Mouse (Mus musculus) embryonic fibroblast, embryonic 13.5 days (primary cell): ENCODE results near the gene Olfr1205. TPM values are rescaled to one million over a fixed set of nuclear protein-coding genes. Genes with fewer than 3 reads are reported as not detected.

Experiments used
- H3K27ac ChIP-seq: 2 replicates; pipeline ENCODE4 v1.5.1; 2012; ENCODE audit warnings: low read length, control low read depth, inconsistent platforms; ENCODE audit not compliant: insufficient read depth
- H3K4me1 ChIP-seq: 2 replicates; pipeline ENCODE4 v1.6.1; 2011; ENCODE audit warnings: low read length; ENCODE audit not compliant: control insufficient read depth, insufficient read depth
- H3K4me3 ChIP-seq: 2 replicates; pipeline ENCODE4 v1.5.1; 2011; ENCODE audit warnings: mild to moderate bottlenecking, control low read depth, low read length; ENCODE audit not compliant: insufficient read depth
- CTCF ChIP-seq: IDR thresholded peaks from 2 replicates; pipeline ENCODE4 v1.5.1; 2011; ENCODE audit warnings: mild to moderate bottlenecking, control low read depth, low read length, moderate library complexity, borderline replicate concordance; ENCODE audit not compliant: insufficient read depth
- POLR2A ChIP-seq: IDR thresholded peaks from 2 replicates; pipeline ENCODE4 v1.6.1; 2011; ENCODE audit warnings: low read depth, mild to moderate bottlenecking, control low read depth, low read length, moderate library complexity
- polyA plus RNA-seq: library from polyadenylated mRNA; stranded (reverse); fragments of >200 nt; gene quantifications from 2 replicates; pipeline ENCODE4 v1.2.4, GENCODE M21; 2011; ENCODE audit warnings: low read depth; ENCODE audit not compliant: missing spikeins, insufficient read length

Gene Olfr1205
- polyA plus RNA-seq, result not detected in 2 replicates

- TF ChIP-seq POLR2A, result no peak
- no peak for TF ChIP-seq CTCF
- no peak within 1 kb of the TSS for H3K27ac ChIP-seq
- no peak within 1 kb of the TSS for H3K4me3 ChIP-seq
- no peaks in the 10 kb centered on the region for H3K4me1 ChIP-seq
These were observed at the start of gene Olfr1205 for GRCm38 (mm10) chr2:88829437-88829836. Gene Olfr1205, plus strand, starts transcription at chr2:88829737.

DNA sequence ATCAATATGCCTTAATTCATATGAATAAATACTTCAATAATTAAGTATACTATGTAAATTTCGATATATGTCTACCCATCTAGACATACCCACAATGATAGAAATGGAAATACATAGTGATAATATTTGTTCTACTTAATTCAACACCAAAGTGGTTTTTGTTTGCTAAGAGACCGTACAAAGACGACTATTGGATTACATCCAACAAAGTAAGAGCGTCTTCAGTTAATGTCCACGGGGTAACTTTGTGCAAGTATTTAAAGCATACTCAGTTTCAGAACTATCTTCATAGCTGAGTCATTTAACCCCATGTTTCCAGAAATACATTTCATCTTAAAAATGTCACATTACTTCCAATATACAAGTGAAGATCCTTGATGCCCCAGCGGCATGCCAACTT, 36.8 kb upstream of the Olfr1205 start, which contains the start of gene Olfr1201:
Olfr1201 (plus strand) TSS at position 301 of the 400 bp plus-strand sequence.
- H3K4me1 ChIP-seq, result no peaks in the 10 kb centered on the region
- TF ChIP-seq POLR2A (no peak), CTCF (no peak)
- no peak within 1 kb of the TSS for H3K27ac ChIP-seq
- no peak within 1 kb of the TSS for H3K4me3 ChIP-seq

DNA sequence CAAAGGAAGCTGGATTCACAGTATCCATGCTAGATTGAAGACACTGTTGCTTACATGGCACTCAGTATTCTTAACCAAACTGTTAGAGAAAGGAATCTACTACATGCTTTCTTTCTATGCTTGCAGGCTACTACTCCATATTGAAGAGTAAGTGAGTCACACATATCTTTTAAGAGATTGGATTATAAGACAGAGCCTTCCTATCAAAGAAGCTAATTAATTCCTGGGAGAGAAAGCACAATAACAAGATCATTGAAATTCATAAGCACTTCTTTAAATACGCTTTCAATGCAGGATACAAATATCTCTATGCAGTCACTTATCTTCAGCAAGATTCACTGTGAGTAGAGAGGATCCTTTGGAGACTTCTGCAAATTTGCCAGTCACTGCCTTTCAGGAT, 15.3 kb upstream of the Olfr1205 start, which contains the start of gene Olfr1202:
Olfr1202 (plus strand) TSS at position 301 of the 400 bp plus-strand sequence.
- Histone ChIP-seq H3K4me1 (no peaks in the 10 kb centered on the region), H3K4me3 (no peak within 1 kb of the TSS), H3K27ac (no peak within 1 kb of the TSS)
- TF ChIP-seq CTCF (no peak), POLR2A (no peak)

DNA sequence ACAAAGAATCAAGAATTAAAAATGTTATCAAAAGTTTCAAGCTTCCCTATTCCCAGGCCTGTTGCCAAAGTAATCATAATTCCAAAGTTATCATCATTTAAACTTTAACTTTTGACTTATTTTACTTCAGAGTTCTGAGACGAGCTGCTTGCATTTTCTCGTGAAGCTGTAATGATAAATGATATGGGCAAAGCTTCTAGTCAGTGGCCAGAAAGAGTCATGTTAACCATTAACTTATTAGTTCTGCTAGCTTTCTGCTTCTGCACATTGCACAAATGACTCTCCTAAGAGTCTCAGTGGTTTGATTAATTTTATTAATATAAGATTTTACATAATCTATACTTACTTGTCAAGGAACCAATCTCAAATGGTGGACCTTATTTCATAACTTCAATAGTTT, 8.9 kb downstream of the Olfr1205 start:
- Histone ChIP-seq H3K27ac (no peak overlapping the region), H3K4me1 (no peaks in the 10 kb centered on the region), H3K4me3 (no peak overlapping the region)
- TF ChIP-seq POLR2A, result no peak
- no peak for TF ChIP-seq CTCF

- Histone ChIP-seq H3K4me3 (no peak within 1 kb of the TSS), H3K4me1 (no peaks in the 10 kb centered on the region), H3K27ac (no peak within 1 kb of the TSS)
- TF ChIP-seq POLR2A, result no peak
- no peak for TF ChIP-seq CTCF
These were observed 19.5 kb downstream of the Olfr1205 start, which contains the start of gene Olfr1204 for GRCm38 (mm10) chr2:88848992-88849391. Gene Olfr1204, plus strand, starts transcription at chr2:88849292.

DNA sequence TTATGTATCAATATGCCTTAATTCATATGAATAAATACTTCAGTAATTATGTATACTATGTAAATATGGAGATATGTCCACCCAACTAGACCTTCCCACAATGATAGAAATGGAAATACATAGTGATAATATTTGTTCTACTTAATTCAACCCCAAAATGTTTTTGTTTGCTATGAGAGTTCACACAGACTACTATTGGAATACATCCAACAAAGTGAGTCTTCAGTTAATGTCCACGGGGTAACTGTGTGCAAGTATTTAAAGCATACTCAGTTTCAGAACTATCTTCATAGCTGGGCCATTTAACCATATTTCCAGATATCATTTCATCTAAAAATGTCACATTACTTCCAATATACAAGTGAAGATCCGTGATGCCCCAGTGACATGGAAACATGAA, 33.4 kb downstream of the Olfr1205 start, which contains the start of gene Olfr1206:
Olfr1206 (plus strand) TSS at position 301 of the 400 bp plus-strand sequence.
- no peak for TF ChIP-seq POLR2A
- no peak for TF ChIP-seq CTCF
- Histone ChIP-seq H3K27ac (no peak within 1 kb of the TSS), H3K4me3 (no peak within 1 kb of the TSS), H3K4me1 (no peaks in the 10 kb centered on the region)

Other genes starting within 250 kb of the Olfr1205 start
- not detected in 2 replicates for gene Olfr1189, start 243.3 kb upstream of the Olfr1205 start, polyA plus RNA-seq
- not detected in 2 replicates for gene Olfr1191-ps1, start 189.2 kb upstream of the Olfr1205 start, polyA plus RNA-seq
- not detected in 2 replicates for gene Olfr1192-ps1, start 181.2 kb upstream of the Olfr1205 start, polyA plus RNA-seq
- gene Olfr1193, start 154.1 kb upstream of the Olfr1205 start, polyA plus RNA-seq, result not detected in 2 replicates
- not detected in 2 replicates for gene Olfr1195, start 140.6 kb upstream of the Olfr1205 start, polyA plus RNA-seq
- not detected in 2 replicates for gene Olfr1196, start 125.1 kb upstream of the Olfr1205 start, polyA plus RNA-seq
- not detected in 2 replicates for gene Olfr1197, start 97.4 kb upstream of the Olfr1205 start, polyA plus RNA-seq
- gene Olfr1198, start 78.4 kb upstream of the Olfr1205 start, polyA plus RNA-seq, result not detected in 2 replicates
- not detected in 2 replicates for gene Olfr1199, start 69.3 kb upstream of the Olfr1205 start, polyA plus RNA-seq
- gene Olfr1200, start 59.2 kb upstream of the Olfr1205 start, polyA plus RNA-seq, result not detected in 2 replicates
- gene Olfr1201, start 36.7 kb upstream of the Olfr1205 start, polyA plus RNA-seq, result not detected in 2 replicates
- not detected in 2 replicates for gene Olfr1202, start 15.2 kb upstream of the Olfr1205 start, polyA plus RNA-seq
- gene Olfr1204, start 19.6 kb downstream of the Olfr1205 start, polyA plus RNA-seq, result not detected in 2 replicates
- not detected in 2 replicates for gene Olfr1206, start 33.5 kb downstream of the Olfr1205 start, polyA plus RNA-seq
- not detected in 2 replicates for gene Olfr1208, start 72.6 kb downstream of the Olfr1205 start, polyA plus RNA-seq
- gene Olfr1209, start 85.4 kb downstream of the Olfr1205 start, polyA plus RNA-seq, result not detected in 2 replicates
- gene Olfr1211, start 108.4 kb downstream of the Olfr1205 start, polyA plus RNA-seq, result not detected in 2 replicates
- gene Olfr1212, start 124.2 kb downstream of the Olfr1205 start, polyA plus RNA-seq, result not detected in 2 replicates
- gene Gm13762, start 150.5 kb downstream of the Olfr1205 start, polyA plus RNA-seq, result not detected in 2 replicates
- not detected in 2 replicates for gene Olfr1214, start 162.9 kb downstream of the Olfr1205 start, polyA plus RNA-seq
- not detected in 2 replicates for gene Olfr1215, start 177.2 kb downstream of the Olfr1205 start, polyA plus RNA-seq
- gene Olfr1216, start 188.6 kb downstream of the Olfr1205 start, polyA plus RNA-seq, result not detected in 2 replicates
- gene Olfr1217, start 202.3 kb downstream of the Olfr1205 start, polyA plus RNA-seq, result not detected in 2 replicates
- gene Olfr1218, start 231.4 kb downstream of the Olfr1205 start, polyA plus RNA-seq, result not detected in 2 replicates